Mouse (Mus musculus): ENCODE data around the gene Pik3ip1. TPM values are rescaled to one million over a fixed set of nuclear protein-coding genes. Genes with fewer than 3 reads are reported as not detected.
A peak's percentile ranks its signal among the peaks of the same experiment; 100 is the strongest.

Gene Pik3ip1
- total RNA-seq, 2 experiments from 2014 or later: 30.2 to 63.1 TPM

DNA sequence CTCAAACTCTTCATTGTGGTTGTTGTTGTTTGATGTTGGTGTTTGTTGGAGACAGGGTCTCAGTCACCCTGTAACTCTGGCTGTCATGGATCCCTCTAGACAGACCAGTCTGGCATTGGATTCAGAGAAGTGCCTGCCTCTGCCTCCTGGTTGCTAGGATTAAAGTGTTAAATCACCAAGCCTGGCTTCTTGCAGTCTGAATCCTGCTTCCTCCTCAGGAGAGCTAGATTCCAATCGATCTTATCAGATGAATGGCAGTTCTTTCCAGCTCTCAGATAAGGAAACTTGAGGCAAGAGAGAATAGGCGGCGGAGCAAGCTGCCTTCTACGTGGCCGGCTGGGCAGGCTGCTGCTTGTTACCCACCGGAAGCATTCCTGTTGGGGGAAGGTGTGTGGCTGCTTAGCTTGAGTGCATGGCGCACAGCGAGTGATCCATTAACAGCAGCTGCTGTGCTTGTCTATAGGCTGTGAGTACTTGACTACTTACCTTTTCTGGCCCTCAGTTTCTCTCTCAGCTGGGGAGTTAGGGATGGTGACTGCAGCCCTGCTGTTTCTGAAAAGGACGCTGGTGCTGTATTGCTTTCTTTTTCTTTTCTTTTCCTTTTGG lies 4.6 kb downstream of the Pik3ip1 start:
- ATAC-seq (replicated peaks; ENCODE audit: poor library complexity, severe bottlenecking): no peak

DNA sequence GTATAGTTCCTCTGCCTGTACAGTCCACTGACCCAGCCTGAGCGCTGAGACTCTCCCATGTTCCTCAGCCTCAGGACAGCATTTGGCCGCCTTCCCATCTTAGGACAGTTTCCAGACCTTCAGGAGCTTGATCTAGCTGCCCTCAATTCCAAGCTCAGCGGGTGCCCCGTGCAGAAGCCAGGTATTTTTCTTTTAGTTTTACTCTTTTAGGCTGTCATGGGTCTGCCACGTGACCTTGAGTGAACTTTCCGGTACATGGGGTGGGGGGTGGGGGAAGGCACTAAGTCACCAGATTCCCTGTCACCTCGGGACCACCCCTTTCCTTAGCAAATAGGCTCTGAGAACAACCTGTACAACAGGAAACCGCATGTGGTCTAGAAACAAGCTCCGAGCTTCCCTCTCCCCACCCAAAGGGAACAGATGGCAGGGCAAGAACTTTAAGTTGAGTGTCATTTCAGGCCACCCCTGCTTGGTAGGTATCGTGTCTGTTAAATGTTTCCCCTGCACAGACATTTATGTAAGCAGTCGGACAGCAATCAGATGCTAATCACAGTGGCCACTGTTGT lies 5.5 kb downstream of the Pik3ip1 start:
- peak; percentile 64 for ATAC-seq (replicated peaks; ENCODE audit: poor library complexity, severe bottlenecking)

DNA sequence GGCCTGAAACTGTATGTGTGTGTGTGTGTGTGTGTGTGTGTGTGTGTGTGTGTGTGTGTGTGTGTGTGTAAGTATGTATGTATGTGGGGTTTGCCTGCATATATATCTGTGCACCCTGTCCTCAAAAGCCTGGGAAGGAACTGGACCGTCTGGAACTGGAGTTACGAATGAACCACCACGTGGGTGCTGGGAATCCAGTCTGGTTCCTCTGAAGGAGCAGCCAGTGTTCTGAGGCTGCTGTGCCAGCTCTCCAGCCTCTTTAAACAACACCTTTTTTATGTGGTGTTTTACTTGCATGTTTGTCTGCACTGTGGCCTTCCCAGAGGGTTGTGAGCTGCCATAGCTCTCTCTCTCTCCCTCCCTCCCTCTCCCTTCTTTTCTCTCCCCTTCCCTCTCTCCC lies 6.4 kb downstream of the Pik3ip1 start:
- ATAC-seq (replicated peaks; ENCODE audit: poor library complexity, severe bottlenecking): no peak

DNA sequence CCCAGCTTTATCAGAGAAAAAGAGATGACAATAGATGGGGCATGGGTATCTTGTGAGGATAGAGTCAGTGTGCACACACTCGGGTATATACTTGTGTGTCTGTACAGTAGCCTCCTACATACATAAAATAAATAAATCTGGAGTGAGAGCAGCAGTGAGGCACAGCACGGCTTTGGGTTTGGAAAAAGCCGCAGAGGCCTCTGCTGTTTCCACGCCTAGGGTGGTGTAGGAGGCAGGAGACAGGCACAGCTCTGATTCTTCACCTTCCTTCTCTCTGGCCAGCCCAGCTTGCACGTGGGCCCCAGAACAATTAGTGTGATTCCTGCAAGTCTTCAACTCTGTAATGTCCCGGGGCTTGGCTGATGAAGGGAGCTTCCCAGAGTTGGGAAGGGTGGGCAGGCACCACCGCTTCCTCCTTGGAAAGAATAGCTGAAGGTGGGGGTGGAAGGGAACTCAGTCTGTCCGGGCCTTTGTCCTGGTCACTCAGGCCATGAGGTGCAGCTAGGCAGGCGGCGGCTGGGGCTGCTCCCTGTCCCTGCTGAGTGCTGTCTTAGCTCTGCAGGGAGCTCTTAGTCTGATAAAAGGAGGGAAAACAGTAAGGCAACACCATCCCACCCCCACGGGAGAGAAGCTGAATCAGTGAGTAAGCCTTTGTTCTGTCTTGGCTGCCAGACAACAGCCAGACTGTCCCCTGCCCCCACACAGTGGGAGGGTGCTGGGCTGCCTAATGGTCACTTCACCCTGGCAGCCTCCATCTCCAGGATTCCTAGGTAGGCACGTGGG lies 7.2 kb downstream of the Pik3ip1 start:
- no peak for ATAC-seq (replicated peaks; ENCODE audit: poor library complexity, severe bottlenecking)

DNA sequence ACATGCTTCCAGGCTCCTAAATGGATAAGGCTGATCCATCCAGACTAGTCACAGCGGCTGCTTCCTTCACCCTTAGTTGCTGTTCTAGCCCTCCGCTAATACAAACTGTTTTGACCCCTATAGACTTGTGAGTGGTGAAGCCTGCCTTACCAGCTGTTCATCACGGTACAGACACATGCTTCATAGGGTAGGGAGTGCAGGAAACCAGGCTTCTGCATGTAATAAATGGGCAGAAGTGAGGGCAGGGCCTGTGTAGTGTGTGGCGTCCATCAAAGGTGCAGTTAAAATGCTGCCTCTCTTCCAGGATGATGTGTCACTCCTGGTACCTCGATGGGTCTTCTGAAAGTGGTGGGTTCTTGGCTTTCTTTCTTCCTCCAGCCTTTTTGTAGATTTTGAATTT lies 7.8 kb downstream of the Pik3ip1 start:
- ATAC-seq (replicated peaks; ENCODE audit: poor library complexity, severe bottlenecking): no peak

- no peak for ATAC-seq (replicated peaks; ENCODE audit: poor library complexity, severe bottlenecking)
Observed at GRCm38 (mm10) chr11:3341476-3341875, 11.3 kb downstream of the Pik3ip1 start.

DNA sequence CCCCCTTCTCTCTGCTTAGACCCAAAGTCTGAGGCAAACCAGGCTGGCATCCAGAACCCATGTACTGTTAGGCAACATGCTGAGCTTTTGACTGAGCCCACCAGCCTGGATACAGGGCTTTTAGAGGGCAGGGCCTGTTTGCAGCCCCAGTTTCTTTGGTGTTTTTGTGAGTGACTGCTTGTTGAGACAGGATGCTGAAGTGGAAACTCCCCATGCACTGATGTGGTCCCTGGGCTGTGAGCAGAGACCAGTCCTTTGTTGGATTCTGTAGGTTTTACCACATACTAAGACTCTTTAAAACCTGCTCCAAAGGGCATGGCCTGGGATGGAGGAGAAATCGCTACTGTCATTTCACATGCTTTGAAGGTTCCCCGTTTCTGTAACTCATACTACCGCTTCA lies 14.7 kb downstream of the Pik3ip1 start:
- ATAC-seq (replicated peaks; ENCODE audit: poor library complexity, severe bottlenecking): no peak

- ATAC-seq (replicated peaks; ENCODE audit: poor library complexity, severe bottlenecking): no peak
Observed at GRCm38 (mm10) chr11:3346351-3346750, 16.1 kb downstream of the Pik3ip1 start.

DNA sequence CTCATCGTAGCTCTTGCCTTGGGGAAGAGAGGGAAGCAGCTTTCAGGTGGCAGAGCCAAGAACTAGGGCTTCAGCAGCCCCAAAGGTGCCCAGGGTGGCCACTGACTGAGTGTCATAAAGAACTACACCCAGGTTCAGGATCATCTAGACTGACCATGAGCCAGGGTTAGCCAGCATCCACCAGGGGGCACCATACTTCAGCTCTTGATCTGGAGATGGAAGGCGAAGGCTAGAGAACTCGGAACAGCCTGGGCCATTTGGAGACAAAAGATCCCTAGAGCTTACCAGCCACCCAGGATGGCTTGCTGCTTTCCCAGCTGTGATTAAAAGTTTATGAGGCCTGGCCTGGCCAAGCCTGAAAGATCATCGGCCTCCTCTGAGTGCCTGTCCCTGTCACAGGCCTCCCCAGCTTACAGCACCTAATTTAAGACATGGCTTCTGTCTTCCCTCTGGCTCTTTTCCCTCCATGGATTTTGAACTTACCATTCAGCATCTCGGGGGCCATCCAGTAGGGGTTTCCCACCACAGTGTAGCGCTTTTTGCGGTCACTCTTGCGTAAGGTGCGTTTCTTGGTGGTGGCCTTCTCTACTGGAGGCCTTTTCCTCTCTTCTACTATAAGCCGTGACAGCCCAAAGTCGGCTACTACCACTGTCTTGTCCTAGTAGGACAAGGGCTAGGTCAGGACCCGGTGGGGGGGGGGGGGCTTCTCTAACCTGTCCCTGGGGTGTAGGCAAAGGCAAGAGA lies 17.1 kb downstream of the Pik3ip1 start:
- peak; percentile 63 for ATAC-seq (replicated peaks; ENCODE audit: poor library complexity, severe bottlenecking)

GRCm38 (mm10) chr11:3347835-3348195 lies 17.6 kb downstream of the Pik3ip1 start:
- ATAC-seq (replicated peaks; ENCODE audit: poor library complexity, severe bottlenecking): no peak

DNA sequence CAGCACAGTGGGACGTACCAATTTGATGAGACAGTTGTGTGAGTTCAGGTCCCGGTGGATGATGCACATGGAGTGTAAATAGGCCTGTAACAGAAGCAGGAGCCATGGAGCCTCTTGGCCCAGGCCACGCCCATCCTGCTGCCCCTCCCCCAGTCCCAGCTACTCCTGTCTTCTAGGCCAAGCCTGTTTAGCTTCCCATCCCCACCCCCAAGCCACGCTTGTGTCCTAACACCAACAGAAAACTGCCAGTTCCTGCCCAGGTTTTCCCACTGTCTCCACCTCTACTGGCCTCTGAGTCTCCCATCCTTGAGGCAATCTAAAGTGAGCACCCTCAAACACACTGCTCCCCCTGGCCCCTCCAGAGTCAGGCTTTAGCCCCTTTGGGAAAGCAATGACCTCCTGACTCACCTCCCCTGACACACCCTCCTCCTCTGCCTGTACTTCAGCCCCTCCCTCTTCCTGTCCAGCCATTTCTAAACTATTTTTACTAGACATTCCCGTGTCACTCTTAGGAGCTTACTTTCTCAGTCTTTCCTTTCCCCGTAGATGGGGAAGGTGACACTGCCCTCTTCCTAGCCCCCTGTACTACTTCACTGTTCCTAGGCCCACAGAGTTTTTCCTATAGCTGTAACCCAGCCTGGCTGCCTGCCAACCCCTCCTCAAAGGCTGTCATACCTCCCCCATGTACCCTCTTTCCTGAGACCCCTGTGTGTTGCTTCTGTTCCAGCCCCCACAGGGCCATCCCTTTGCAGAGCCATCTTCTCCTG lies 18.6 kb downstream of the Pik3ip1 start:
- peak; percentile 53 for ATAC-seq (replicated peaks; ENCODE audit: poor library complexity, severe bottlenecking)

- ATAC-seq (replicated peaks; ENCODE audit: poor library complexity, severe bottlenecking): no peak
Observed at GRCm38 (mm10) chr11:3349343-3349695, 19.1 kb downstream of the Pik3ip1 start.

- no peak for ATAC-seq (replicated peaks; ENCODE audit: poor library complexity, severe bottlenecking)
Observed at GRCm38 (mm10) chr11:3352131-3352530, 21.9 kb downstream of the Pik3ip1 start.

- peak; percentile 12; the same call in 1 of the 2 replicates for ATAC-seq (replicated peaks; ENCODE audit: poor library complexity, severe bottlenecking)
Observed at GRCm38 (mm10) chr11:3352990-3353585, 22.9 kb downstream of the Pik3ip1 start.

GRCm38 (mm10) chr11:3362854-3363253 lies 32.7 kb downstream of the Pik3ip1 start:
- ATAC-seq (replicated peaks; ENCODE audit: poor library complexity, severe bottlenecking): no peak

- ATAC-seq (replicated peaks; ENCODE audit: poor library complexity, severe bottlenecking): no peak
Observed at GRCm38 (mm10) chr11:3366411-3366810, 36.2 kb downstream of the Pik3ip1 start.

GRCm38 (mm10) chr11:3368983-3369382 lies 38.8 kb downstream of the Pik3ip1 start:
- no peak for ATAC-seq (replicated peaks; ENCODE audit: poor library complexity, severe bottlenecking)

DNA sequence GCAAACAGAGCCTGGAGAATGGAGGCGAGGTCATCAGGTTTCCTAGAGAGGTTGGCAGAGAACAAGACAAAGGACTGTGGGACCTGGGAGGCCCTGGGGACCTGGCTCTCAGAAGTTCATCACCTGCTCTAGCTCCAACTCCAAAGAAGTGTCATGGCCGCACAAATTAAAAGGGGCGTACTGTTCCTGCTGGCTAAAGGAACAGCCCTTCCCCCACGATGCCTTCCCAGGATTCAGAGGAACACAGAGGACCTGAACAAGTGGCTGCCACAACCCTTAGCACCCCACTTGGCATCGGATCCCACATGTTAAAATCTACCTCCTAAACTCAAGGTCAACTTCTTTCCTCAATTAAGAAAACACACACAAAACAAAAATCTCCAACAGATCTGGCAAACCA lies 39.2 kb downstream of the Pik3ip1 start:
- no peak for ATAC-seq (replicated peaks; ENCODE audit: poor library complexity, severe bottlenecking)

- no peak for ATAC-seq (replicated peaks; ENCODE audit: poor library complexity, severe bottlenecking)
Observed at GRCm38 (mm10) chr11:3370162-3370561, 40.0 kb downstream of the Pik3ip1 start.
